Mouse (Mus musculus): Measurements from ENCODE around the gene Gm47969. TPM values are rescaled to one million over a fixed set of nuclear protein-coding genes. Genes with fewer than 3 reads are reported as not detected.

The Gm47969 gene
- total and polyA plus RNA-seq, 3 experiments, result not detected

GRCm38 (mm10) chr1:83039080-83039479 lies 5.7 kb upstream of the Gm47969 start:
- Histone ChIP-seq H3K27me3 (replicated peaks) (peaks cover 5% of the 10 kb centered on the region), H3K36me3 (replicated peaks in 1 of 2; ENCODE audit: control insufficient read depth in 1 of 2, insufficient read depth in 1 of 2, low read length in 1 of 2) (no peaks in the 10 kb centered on the region), H3K4me1 (ENCODE audit: control insufficient read depth in 1 of 2, insufficient read depth in 2 of 2) (peaks cover 0 to 2% of the 10 kb centered on the region in 2 experiments; a peak in 1 of 4 replicates), H3K4me2 (ENCODE audit: insufficient read depth, low read depth, poor library complexity, severe bottlenecking) (no peak overlapping the region), H3K9ac (ENCODE audit: insufficient read depth, low read depth) (no peak overlapping the region), H3K4me3 (replicated peaks in 1 of 3; ENCODE audit: low read depth in 2 of 3, low read length in 2 of 3, poor library complexity in 1 of 3) (no peak overlapping the region), H3K27ac (ENCODE audit: insufficient read depth, low read depth) (no peak overlapping the region), H3K79me2 (replicated peaks; ENCODE audit: control insufficient read depth, extremely low read depth, insufficient read depth, poor library complexity, severe bottlenecking) (no peaks in the 10 kb centered on the region), H3K9me3 (replicated peaks; ENCODE audit: low read length) (no peaks in the 10 kb centered on the region)
- TF ChIP-seq NELFE (IDR thresholded peaks at IDR 0.05; ENCODE audit: low read depth, low read length), result no peak
- no peak for DNase-seq (ENCODE audit: extremely low read depth)
- dilution Hi-C loops (cut with MboI; ENCODE audit: extremely low pct_ligation_motif_present, extremely low pct_unique_long_range_greater_than_20kb, low sequenced_read_pairs) (no loop called here), in situ Hi-C loops (cut with MboI; ENCODE audit: low pct_ligation_motif_present, low pct_unique_long_range_greater_than_20kb, low sequenced_read_pairs) (no loop called here)

- H3K9me3 ChIP-seq (replicated peaks; ENCODE audit: low read length), result no peaks in the 10 kb centered on the region
- H3K36me3 ChIP-seq (replicated peaks in 1 of 2; ENCODE audit: control insufficient read depth in 1 of 2, insufficient read depth in 1 of 2, low read length in 1 of 2), result no peaks in the 10 kb centered on the region
- no peak within 1 kb of the TSS for H3K4me2 ChIP-seq (ENCODE audit: insufficient read depth, low read depth, poor library complexity, severe bottlenecking)
- no peak for DNase-seq (ENCODE audit: extremely low read depth)
- H3K9ac ChIP-seq (ENCODE audit: insufficient read depth, low read depth), result no peak within 1 kb of the TSS
- TF ChIP-seq MEF2A (IDR thresholded peaks at IDR 0.05; ENCODE audit: borderline replicate concordance, low read depth, low read length) (no peak), TBP (conservative IDR thresholded peaks at IDR 0.05; ENCODE audit: low read depth, low read length) (no peak), PAX5 (IDR thresholded peaks at IDR 0.05; ENCODE audit: low read length) (no peak), MAX (IDR thresholded peaks at IDR 0.05; ENCODE audit: low read length) (no peak), KAT2A (IDR thresholded peaks at IDR 0.05; ENCODE audit: insufficient replicate concordance, low read length) (no peak), UBTF (IDR thresholded peaks at IDR 0.05; ENCODE audit: low read depth, low read length) (no peak), SMC3 (IDR thresholded peaks at IDR 0.05; ENCODE audit: low read depth, low read length) (no peak)
- no peaks in the 10 kb centered on the region for H3K79me2 ChIP-seq (replicated peaks; ENCODE audit: control insufficient read depth, extremely low read depth, insufficient read depth, poor library complexity, severe bottlenecking)
- in situ Hi-C loops (cut with MboI; ENCODE audit: low pct_ligation_motif_present, low pct_unique_long_range_greater_than_20kb, low sequenced_read_pairs) (no loop called here), dilution Hi-C loops (cut with MboI; ENCODE audit: extremely low pct_ligation_motif_present, extremely low pct_unique_long_range_greater_than_20kb, low sequenced_read_pairs) (no loop called here)
- H3K27me3 ChIP-seq (replicated peaks), result peaks cover 8% of the 10 kb centered on the region
- H3K4me3 ChIP-seq (replicated peaks in 1 of 3; ENCODE audit: low read depth in 2 of 3, low read length in 2 of 3, poor library complexity in 1 of 3), result no peak within 1 kb of the TSS
- peaks cover 5 to 9% of the 10 kb centered on the region in 2 experiments; a peak in 3 of 4 replicates for H3K4me1 ChIP-seq (ENCODE audit: control insufficient read depth in 1 of 2, insufficient read depth in 2 of 2)
- no peak within 1 kb of the TSS for H3K27ac ChIP-seq (ENCODE audit: insufficient read depth, low read depth)
These were observed 2.4 kb upstream of the Gm47969 start, which contains the start of gene Krtap28-10 for GRCm38 (mm10) chr1:83042380-83042779. Gene Krtap28-10, minus strand, starts transcription at chr1:83042480.

GRCm38 (mm10) chr1:83058481-83058880 lies 13.7 kb downstream of the Gm47969 start:
- in situ Hi-C loops (cut with MboI; ENCODE audit: low pct_ligation_motif_present, low pct_unique_long_range_greater_than_20kb, low sequenced_read_pairs), result no loop called here
- no peak overlapping the region for H3K4me3 ChIP-seq (replicated peaks in 1 of 3; ENCODE audit: low read depth in 2 of 3, low read length in 2 of 3, poor library complexity in 1 of 3)
- H3K4me2 ChIP-seq (ENCODE audit: insufficient read depth, low read depth, poor library complexity, severe bottlenecking), result no peak overlapping the region
- no peaks in the 10 kb centered on the region for H3K36me3 ChIP-seq (replicated peaks in 1 of 2; ENCODE audit: control insufficient read depth in 1 of 2, insufficient read depth in 1 of 2, low read length in 1 of 2)
- H3K9me3 ChIP-seq (replicated peaks; ENCODE audit: low read length), result no peaks in the 10 kb centered on the region
- no peak for TF ChIP-seq JUND (conservative IDR thresholded peaks at IDR 0.05; ENCODE audit: low read depth, low read length)
- no peak for TF ChIP-seq NRF1 (IDR thresholded peaks at IDR 0.05; ENCODE audit: low read depth, low read length)
- no peak for TF ChIP-seq RCOR1 (conservative IDR thresholded peaks at IDR 0.05; ENCODE audit: low read depth, low read length)
- TF ChIP-seq CTCF (conservative IDR thresholded peaks at IDR 0.05 in 1 of 2, IDR thresholded peaks at IDR 0.05 in 1 of 2; ENCODE audit: low read depth in 2 of 2, low read length in 2 of 2), result no peak
- TF ChIP-seq ZC3H11A (IDR thresholded peaks at IDR 0.05; ENCODE audit: low read depth, low read length), result no peak
- no peak for TF ChIP-seq ETS1 (conservative IDR thresholded peaks at IDR 0.05; ENCODE audit: low read depth, low read length)
- no peak for TF ChIP-seq SMC3 (IDR thresholded peaks at IDR 0.05; ENCODE audit: low read depth, low read length)
- dilution Hi-C loops (cut with MboI; ENCODE audit: extremely low pct_ligation_motif_present, extremely low pct_unique_long_range_greater_than_20kb, low sequenced_read_pairs), result no loop called here
- no peaks in the 10 kb centered on the region for H3K27me3 ChIP-seq (replicated peaks)
- DNase-seq (ENCODE audit: extremely low read depth), result no peak
- no peaks in the 10 kb centered on the region for H3K4me1 ChIP-seq (ENCODE audit: control insufficient read depth in 1 of 2, insufficient read depth in 2 of 2)
- no peak overlapping the region for H3K9ac ChIP-seq (ENCODE audit: insufficient read depth, low read depth)
- no peak overlapping the region for H3K27ac ChIP-seq (ENCODE audit: insufficient read depth, low read depth)
- H3K79me2 ChIP-seq (replicated peaks; ENCODE audit: control insufficient read depth, extremely low read depth, insufficient read depth, poor library complexity, severe bottlenecking), result no peaks in the 10 kb centered on the region

Data from CH12.LX (cell line).